In the genomic region with DNA sequence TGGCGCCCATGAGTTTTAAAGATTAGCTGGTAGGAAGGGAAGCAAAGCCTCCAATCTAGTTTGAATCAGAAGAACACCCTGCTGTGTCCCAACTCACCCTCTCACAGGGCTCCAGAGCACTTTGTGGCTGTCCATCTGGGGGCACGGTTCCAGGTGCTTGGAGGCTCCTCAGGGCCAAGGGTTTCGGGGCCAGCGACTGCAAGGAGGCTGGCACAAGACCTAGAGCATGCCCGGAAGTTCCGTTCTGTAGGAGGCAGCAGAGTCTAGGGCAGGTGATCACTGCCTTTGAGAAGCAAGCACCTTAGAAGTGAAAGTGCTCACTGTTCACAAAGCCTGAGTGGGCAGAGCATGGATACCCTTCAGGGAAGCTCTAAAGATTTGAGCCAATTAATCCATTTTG, we compare ENCODE assay signal across 13 mouse cellular contexts.
DNase-seq lines count a peak whose midpoint lies in the region; ATAC-seq lines count a peak whose summit lies in the region.
"Had no signal": no experiment of that assay in that cellular context is flagged by ENCODE, and none has a peak within 500 bp of the region (broad histone marks: within the 10 kb centered on the region; RNA-seq: fewer than 3 reads in every experiment).

No protein-coding gene starts in this region.

- H3K4me1 ChIP-seq in kidney, embryonic 16.5 days (ENCODE audit: insufficient read depth, low read length) = peaks cover 17% of the 10 kb centered on the region
- peaks cover 25% of the 10 kb centered on the region for H3K4me1 ChIP-seq in brown adipose tissue, adult 24 weeks (ENCODE audit: control insufficient read depth, insufficient read depth, insufficient read length, low read length)
- no peaks in the 10 kb centered on the region for H3K4me1 ChIP-seq in forebrain, embryonic 13.5 days

- no peak overlapping the region for H3K4me3 ChIP-seq in kidney, embryonic 16.5 days (ENCODE audit: low read length)
- H3K4me3 ChIP-seq in brown adipose tissue, adult 24 weeks (ENCODE audit: insufficient read depth, low read depth, low read length) = peak overlapping the region; percentile 17
- H3K4me3 ChIP-seq in forebrain, embryonic 13.5 days = no peak overlapping the region
- H3K4me3 ChIP-seq: limb, embryonic 13.5 days had no signal

- 82% methylated on average over 6 of the region's 6 CpGs for WGBS in kidney, embryonic 16.5 days
- 90% methylated on average over 6 of the region's 6 CpGs for WGBS in forebrain, embryonic 13.5 days

- no peak overlapping the region for H3K4me2 ChIP-seq in kidney, embryonic 16.5 days (replicated peaks; ENCODE audit: low read depth, low read length)
- H3K4me2 ChIP-seq in forebrain, embryonic 13.5 days = no peak overlapping the region
- H3K4me2 ChIP-seq: limb, embryonic 13.5 days had no signal

- H3K27me3 ChIP-seq in kidney, embryonic 16.5 days (ENCODE audit: insufficient read depth, low read length) = no peaks in the 10 kb centered on the region
- H3K27me3 ChIP-seq in forebrain, embryonic 13.5 days = no peaks in the 10 kb centered on the region
- H3K27me3 ChIP-seq: limb, embryonic 13.5 days had no signal

- no peaks in the 10 kb centered on the region for H3K9me3 ChIP-seq in kidney, embryonic 16.5 days (ENCODE audit: low read length)
- no peaks in the 10 kb centered on the region for H3K9me3 ChIP-seq in forebrain, embryonic 13.5 days (replicated peaks)
- H3K9me3 ChIP-seq: limb, embryonic 13.5 days had no signal

- no peak overlapping the region for H3K9ac ChIP-seq in kidney, embryonic 16.5 days (replicated peaks; ENCODE audit: low read length)
- H3K9ac ChIP-seq in forebrain, embryonic 13.5 days = no peak overlapping the region
- H3K9ac ChIP-seq: limb, embryonic 13.5 days had no signal

- peak overlapping the region; percentile 46 for H3K27ac ChIP-seq in kidney, embryonic 16.5 days (ENCODE audit: low read length)
- peak overlapping the region; percentile 70 for H3K27ac ChIP-seq in brown adipose tissue, adult 24 weeks (replicated peaks; ENCODE audit: low read depth, low read length)
- no peak overlapping the region for H3K27ac ChIP-seq in forebrain, embryonic 13.5 days
- H3K27ac ChIP-seq: limb, embryonic 13.5 days had no signal

- ATAC-seq in kidney, embryonic 16.5 days (ENCODE audit: low FRiP score, low TSS enrichment) = no peak
- ATAC-seq in CD4-positive, CD25-positive, alpha-beta regulatory T cell, adult 4 months = peak; percentile 60
- peak; percentile 15; the same call in 1 of the 2 replicates for ATAC-seq in megakaryocyte progenitor cell, adult 5-6 weeks (replicated peaks; ENCODE audit: poor library complexity)
- no peak for ATAC-seq in forebrain, embryonic 13.5 days

- no peak for DNase-seq in kidney, postnatal 4 days
- DNase-seq in cerebellum, postnatal 14 days = no peak
- DNase-seq: cerebellum, adult 11-12 months; embryo, embryonic 11 days; layer of hippocampus, postnatal 36 days; right cerebral cortex, postnatal 14 days; thymus, postnatal 4 days had no signal

- H3K36me3 ChIP-seq in kidney, embryonic 16.5 days (ENCODE audit: insufficient read depth, low read length) = no peaks in the 10 kb centered on the region
- H3K36me3 ChIP-seq in forebrain, embryonic 13.5 days (ENCODE audit: poor library complexity, severe bottlenecking) = no peaks in the 10 kb centered on the region
- H3K36me3 ChIP-seq: limb, embryonic 13.5 days had no signal

Comparison
In these comparisons a context has a peak if more than half of its experiments do, and no peak if none do; other contexts are left out.
1. ATAC-seq: peak in CD4-positive, CD25-positive, alpha-beta regulatory T cell, adult 4 months (single experiment) and megakaryocyte progenitor cell, adult 5-6 weeks (single experiment); none in kidney, embryonic 16.5 days (single experiment) and forebrain, embryonic 13.5 days (single experiment).